Mouse (Mus musculus) liver, adult (tissue): Measurements from ENCODE around the gene Jmjd7.

Experiments
- GATA4 ChIP-seq: IDR thresholded peaks from 2 replicates; pipeline ENCODE4 v1.6.1; 2014; ENCODE audit warnings: mild to moderate bottlenecking, low read length; ENCODE audit not compliant: insufficient replicate concordance

The Jmjd7 gene

GRCm38 (mm10) chr2:120062248-120062647, 35.0 kb downstream of the Jmjd7 start:
- TF ChIP-seq GATA4, result no peak

DNA sequence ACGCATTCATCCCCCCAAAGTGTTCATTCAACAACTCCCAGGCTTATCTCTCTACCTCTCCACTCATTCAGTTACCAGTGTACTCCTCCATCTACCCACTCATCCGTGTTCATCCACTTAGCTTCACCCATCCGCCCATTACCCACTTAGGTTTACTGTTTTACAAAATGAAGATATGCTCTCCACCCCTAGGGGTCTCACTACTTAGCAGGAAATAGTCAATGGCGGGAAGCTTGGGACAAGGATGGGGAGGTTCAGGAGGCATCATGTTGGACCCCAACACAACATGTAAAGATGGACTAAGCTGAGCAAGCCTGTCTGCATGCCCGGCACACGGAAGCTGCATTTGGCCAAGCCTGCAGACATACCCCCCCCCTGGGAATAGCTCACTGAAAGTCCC, 37.4 kb downstream of the Jmjd7 start:
- no peak for TF ChIP-seq GATA4

GRCm38 (mm10) chr2:120065243-120065642, 38.0 kb downstream of the Jmjd7 start:
- no peak for TF ChIP-seq GATA4

DNA sequence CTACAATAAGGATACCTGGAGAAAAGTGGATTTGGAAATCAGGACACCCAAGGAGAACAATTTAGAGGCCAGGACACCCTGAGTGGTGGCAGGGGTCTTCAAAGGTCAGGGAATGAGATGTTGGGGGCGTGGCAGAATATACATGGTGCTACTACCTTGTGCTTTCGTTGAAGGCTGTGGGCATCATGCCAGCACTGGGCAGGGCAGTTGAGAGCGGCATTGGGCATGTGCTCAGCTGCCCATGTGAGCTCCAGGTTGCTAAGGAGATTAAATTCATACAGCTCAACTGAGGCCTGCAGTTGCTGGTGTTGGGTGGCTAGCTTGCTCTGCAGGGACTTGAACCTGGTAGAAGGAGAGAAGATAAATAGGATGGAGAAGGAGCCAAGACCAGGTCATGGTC, 38.9 kb downstream of the Jmjd7 start:
- TF ChIP-seq GATA4, result no peak

- TF ChIP-seq GATA4, result no peak
Observed at GRCm38 (mm10) chr2:120068555-120069465, 41.5 kb downstream of the Jmjd7 start.

DNA sequence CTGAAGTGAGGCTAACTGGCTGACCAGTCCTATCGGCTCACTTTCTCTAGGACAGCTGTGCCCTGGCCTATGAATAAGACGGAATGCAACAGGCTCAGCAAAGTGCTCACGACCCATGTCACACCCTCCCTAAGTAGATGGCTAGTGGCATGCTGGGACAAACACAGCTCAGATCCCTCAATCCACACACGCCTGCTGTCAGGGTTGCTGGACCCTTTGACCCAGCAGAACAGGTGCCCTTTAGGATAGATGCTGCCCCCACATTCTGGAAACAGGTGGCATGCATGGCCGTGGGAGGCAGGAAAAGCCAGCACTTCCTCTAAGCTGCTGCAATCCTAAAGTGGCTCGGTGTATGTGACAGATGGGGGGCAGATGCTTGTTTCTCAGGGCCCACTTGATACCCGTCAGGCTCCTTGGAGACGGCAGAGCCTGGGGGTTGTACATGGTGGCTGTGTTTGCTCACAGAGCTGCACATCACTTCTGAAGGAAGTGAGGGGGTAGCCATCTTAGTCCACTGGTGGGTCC, 42.2 kb downstream of the Jmjd7 start:
- no peak for TF ChIP-seq GATA4

DNA sequence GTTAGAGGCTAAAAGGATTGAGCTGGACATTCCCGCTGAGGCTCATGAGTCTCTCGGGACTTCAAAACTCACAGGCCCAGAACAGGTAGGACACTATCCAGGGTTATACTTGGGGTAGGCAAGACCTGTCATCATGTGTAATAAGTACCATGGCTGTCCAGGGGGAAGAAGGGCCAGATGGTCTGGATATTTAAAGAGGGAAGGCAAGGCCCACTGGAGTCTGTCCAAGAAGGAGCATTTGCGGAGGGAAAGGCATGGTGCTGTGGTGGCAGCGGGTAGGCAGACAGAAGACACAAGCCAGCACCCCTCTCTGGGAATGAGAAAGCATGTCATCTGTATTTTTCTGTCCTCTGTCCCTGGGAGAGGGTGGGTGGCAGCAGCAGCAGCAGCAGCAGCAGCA, 46.8 kb downstream of the Jmjd7 start:
- TF ChIP-seq GATA4, result no peak

DNA sequence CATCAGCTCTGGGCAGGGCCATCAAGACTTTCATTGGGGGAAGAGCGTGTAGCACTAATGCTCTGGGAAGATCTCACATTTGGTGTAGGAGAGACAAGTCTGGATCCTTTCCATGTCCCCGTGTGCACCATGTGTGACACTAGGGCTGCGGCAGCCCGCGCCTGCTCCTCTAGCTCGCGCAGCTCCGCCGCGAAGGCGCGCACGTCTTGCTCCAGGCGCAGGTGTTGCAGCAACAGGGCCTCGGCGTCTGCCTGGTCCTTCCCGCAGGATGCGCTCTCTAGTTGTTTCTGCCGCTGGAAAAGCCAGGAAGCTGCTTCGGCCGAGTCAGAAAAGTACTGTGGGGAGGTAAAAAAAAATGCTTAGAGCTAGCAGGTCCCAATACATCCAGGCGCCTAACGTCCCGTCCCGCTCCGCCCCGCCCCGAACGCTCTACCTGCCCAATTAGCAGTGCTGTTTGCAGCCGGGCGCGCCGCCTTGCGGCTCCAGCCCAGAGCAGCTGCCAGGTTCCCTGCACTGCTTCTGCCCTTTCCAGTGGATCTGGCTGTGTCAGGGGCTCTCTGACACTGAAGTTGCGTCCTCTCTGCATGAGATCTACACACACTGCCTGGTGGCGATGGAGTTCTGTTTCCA, 48.9 kb downstream of the Jmjd7 start:
- TF ChIP-seq GATA4, result no peak
